Mouse (Mus musculus): ENCODE measurements around the gene Brf1. TPM values are rescaled to one million over a fixed set of nuclear protein-coding genes. Genes with fewer than 3 reads are reported as not detected.

The Brf1 gene
- total RNA-seq, 2 experiments from 2014 or later = 16.8 to 20.9 TPM

- intact Hi-C loops (cut with DNase I) = no loop called here
- no peak for DNase-seq
Observed at GRCm38 (mm10) chr12:112912951-112913745, 87.4 kb downstream of the Brf1 start.

GRCm38 (mm10) chr12:112911701-112912100, 88.8 kb downstream of the Brf1 start:
- intact Hi-C loops (cut with DNase I) = no loop called here
- DNase-seq = no peak

Small RNAs within 50 kb of the gene (microRNA-seq; reads per million reads assigned to microRNA genes)
- 0 reads per million in 2 experiments for gene Mir6941

Other genes with a start within 250 kb of the Brf1 start
- 1 to 10 TPM; 2.3 to 3.0 TPM for gene Pld4, start 240.0 kb downstream of the Brf1 start, total RNA-seq (2021)
- gene Ahnak2, start 198.0 kb downstream of the Brf1 start, total RNA-seq (2021) = 1 to 10 TPM; 5.0 to 7.0 TPM
- gene Clba1, start 191.8 kb downstream of the Brf1 start, total RNA-seq (2021) = under 1 TPM; 0.31 to 0.64 TPM
- gene Cdca4, start 171.3 kb downstream of the Brf1 start, total RNA-seq (2021) = 1 to 10 TPM; 2.1 to 3.0 TPM
- gene Gpr132, start 132.5 kb downstream of the Brf1 start, total RNA-seq (2021) = under 1 TPM; 0.10 to 0.26 TPM
- gene Jag2, start 70.9 kb downstream of the Brf1 start, total RNA-seq (2021) = 10 to 100 TPM; 18.0 to 19.6 TPM
- gene Nudt14, start 58.6 kb downstream of the Brf1 start, total RNA-seq (2021) = 1 to 10 TPM; 7.5 to 8.2 TPM
- 10 to 100 TPM; 12.7 to 13.5 TPM for gene Btbd6, start 24.2 kb downstream of the Brf1 start, total RNA-seq (2021)
- 10 to 100 TPM; 34.9 to 36.6 TPM for gene Pacs2, start 13.8 kb upstream of the Brf1 start, total RNA-seq (2021)
- under 1 TPM; 0.22 to 0.31 TPM for gene Tex22, start 73.8 kb upstream of the Brf1 start, total RNA-seq (2021)
- gene Mta1, start 97.6 kb upstream of the Brf1 start, total RNA-seq (2021) = 10 to 100 TPM; 32.3 to 36.1 TPM
- gene Crip2, start 139.5 kb upstream of the Brf1 start, total RNA-seq (2021) = 10 to 100 TPM; 30.9 to 39.3 TPM
- 10 to 100 TPM; 73.5 to 88.6 TPM for gene Crip1, start 145.6 kb upstream of the Brf1 start, total RNA-seq (2021)
- gene Tedc1, start 155.7 kb upstream of the Brf1 start, total RNA-seq (2021) = under 1 TPM; 0.56 to 0.67 TPM
- gene Tmem121, start 185.2 kb upstream of the Brf1 start, total RNA-seq (2021) = under 1 TPM; 0.15 TPM